Mouse (Mus musculus) liver, postnatal 0 days (tissue): ENCODE data around the gene Obsl1.

ENCODE experiments used
- CTCF ChIP-seq: sonication (generic); IDR thresholded peaks from 2 replicates; pipeline ENCODE4 v1.5.1; 2016; ENCODE audit warnings: antibody characterized with exemption, low read depth
- EP300 ChIP-seq: IDR thresholded peaks from 2 replicates; pipeline ENCODE4 v1.6.1; 2016; ENCODE audit warnings: antibody characterized with exemption, low read depth, mild to moderate bottlenecking

GRCm38 (mm10) chr1:75445141-75445701, 61.0 kb downstream of the Obsl1 start:
- TF ChIP-seq CTCF: no peak
- no peak for TF ChIP-seq EP300
